Mouse (Mus musculus) cerebellum, adult 2 months (tissue): Measurements from ENCODE around the gene Sh2d5.

Experiments
- CTCF ChIP-seq: fragments of 200-500 bp; IDR thresholded peaks from 2 replicates; pipeline ENCODE4 v1.5.1; 2011; ENCODE audit warnings: low read depth, mild to moderate bottlenecking, control low read depth, low read length, moderate library complexity, borderline replicate concordance; ENCODE audit not compliant: insufficient read depth
- POLR2A ChIP-seq: fragments of 200-500 bp; IDR thresholded peaks from 2 replicates; pipeline ENCODE4 v1.6.1; 2011; ENCODE audit warnings: low read length, control low read depth, borderline replicate concordance; ENCODE audit not compliant: insufficient read depth

GRCm38 (mm10) chr4:138222396-138222795 lies 27.8 kb upstream of the Sh2d5 start:
- TF ChIP-seq POLR2A (no peak), CTCF (no peak)
